Mouse (Mus musculus) E14TG2a.4 (cell line): Measurements from ENCODE around the gene Tmem56.

Source experiments
- CTCF ChIP-seq: conservative IDR thresholded peaks from 2 replicates; pipeline ENCODE4 v1.5.1; 2014; ENCODE audit warnings: low read length
- NANOG ChIP-seq: IDR thresholded peaks from 2 replicates; pipeline ENCODE4 v1.6.1; 2014; ENCODE audit warnings: borderline replicate concordance, low read length, mixed read lengths
- POU5F1 ChIP-seq: IDR thresholded peaks from 2 replicates; pipeline ENCODE4 v1.6.1; 2014; ENCODE audit warnings: low read length, borderline replicate concordance

DNA sequence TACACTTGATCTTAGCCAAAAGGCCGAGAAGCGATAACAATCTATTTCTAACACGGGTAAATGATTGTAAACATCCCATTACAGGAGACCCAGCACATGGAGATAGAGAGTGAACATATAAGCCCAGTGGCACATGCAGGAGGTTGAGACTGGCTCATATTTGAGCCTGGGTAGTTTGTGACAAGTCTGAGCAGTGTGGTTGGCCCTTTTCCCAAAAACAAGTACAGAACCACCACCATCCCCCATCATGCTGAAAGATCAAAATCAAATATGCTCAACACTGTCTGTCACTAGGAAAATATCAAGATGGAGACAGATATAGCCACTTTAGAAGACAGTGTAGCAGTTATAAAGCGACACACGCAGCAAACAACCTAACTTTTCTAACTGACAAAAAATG lies 73.9 kb downstream of the Tmem56 start:
- TF ChIP-seq CTCF: no peak
- no peak for TF ChIP-seq POU5F1
- no peak for TF ChIP-seq NANOG
